Mouse (Mus musculus) splenic B cell, adult 2 months (primary cell): Measurements from ENCODE around the gene Stx3.

Experiments
- DNase-seq: peaks from one replicate; pipeline ENCODE4 v3.0.0-alpha.2; 2011; ENCODE audit warnings: low read depth, low spot score
- H3K27me3 ChIP-seq: 2 replicates; pipeline ENCODE4 v1.6.1; 2012; ENCODE audit warnings: mild to moderate bottlenecking, low read length, moderate library complexity, mixed read lengths; ENCODE audit not compliant: control insufficient read depth, poor library complexity, insufficient read depth, severe bottlenecking
- H3K36me3 ChIP-seq: 2 replicates; pipeline ENCODE4 v1.6.1; 2012; ENCODE audit warnings: mild to moderate bottlenecking, low read length, moderate library complexity, mixed read lengths; ENCODE audit not compliant: control insufficient read depth, poor library complexity, insufficient read depth, severe bottlenecking

Gene Stx3

GRCm38 (mm10) chr19:11819143-11819700, at the start of gene Stx3:
TSS of gene Stx3 (minus strand) at chr19:11819403.
- H3K36me3 ChIP-seq, result no peaks in the 10 kb centered on the region
- peak; percentile 32 for DNase-seq

GRCm38 (mm10) chr19:11867837-11868236, 48.6 kb upstream of the Stx3 start:
- Histone ChIP-seq H3K36me3 (no peaks in the 10 kb centered on the region), H3K27me3 (no peaks in the 10 kb centered on the region)
- DNase-seq, result no peak

More at GRCm38 (mm10) chr19:11819143-11819700, at the start of gene Stx3:
- H3K27me3 ChIP-seq, result peaks cover 3% of the 10 kb centered on the region; the same call in 1 of the 2 replicates

GRCm38 (mm10) chr19:11860966-11861365, 41.8 kb upstream of the Stx3 start, which contains the start of gene Olfr1418:
TSS of gene Olfr1418 (minus strand) at chr19:11861066.
- DNase-seq, result no peak

DNA sequence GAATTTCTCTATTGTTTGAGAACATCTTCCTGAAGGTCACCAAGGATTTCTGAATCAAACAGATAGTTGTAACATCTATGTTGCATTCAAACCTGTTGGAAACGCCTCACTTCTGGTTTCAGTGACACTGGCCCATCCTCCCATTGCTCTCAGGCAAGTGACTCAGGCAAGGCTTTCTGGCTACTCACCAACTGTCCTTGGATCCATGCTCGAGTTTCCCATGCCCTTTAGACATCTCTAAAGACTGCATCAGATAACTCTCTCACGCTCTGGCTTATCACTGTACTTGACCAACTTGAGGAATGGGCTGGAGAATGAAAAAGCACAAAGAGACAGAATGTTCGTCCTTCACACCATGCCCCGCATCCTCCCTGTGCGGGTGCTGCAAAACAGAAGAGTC, 37.3 kb upstream of the Stx3 start:
- Histone ChIP-seq H3K27me3 (no peaks in the 10 kb centered on the region), H3K36me3 (no peaks in the 10 kb centered on the region)
- DNase-seq, result no peak

More at GRCm38 (mm10) chr19:11860966-11861365, 41.8 kb upstream of the Stx3 start, which contains the start of gene Olfr1418:
- no peaks in the 10 kb centered on the region for H3K36me3 ChIP-seq
- H3K27me3 ChIP-seq, result no peaks in the 10 kb centered on the region

- no peak for DNase-seq
- Histone ChIP-seq H3K36me3 (no peaks in the 10 kb centered on the region), H3K27me3 (no peaks in the 10 kb centered on the region)
These were observed 35.6 kb upstream of the Stx3 start for GRCm38 (mm10) chr19:11854821-11855220.

DNA sequence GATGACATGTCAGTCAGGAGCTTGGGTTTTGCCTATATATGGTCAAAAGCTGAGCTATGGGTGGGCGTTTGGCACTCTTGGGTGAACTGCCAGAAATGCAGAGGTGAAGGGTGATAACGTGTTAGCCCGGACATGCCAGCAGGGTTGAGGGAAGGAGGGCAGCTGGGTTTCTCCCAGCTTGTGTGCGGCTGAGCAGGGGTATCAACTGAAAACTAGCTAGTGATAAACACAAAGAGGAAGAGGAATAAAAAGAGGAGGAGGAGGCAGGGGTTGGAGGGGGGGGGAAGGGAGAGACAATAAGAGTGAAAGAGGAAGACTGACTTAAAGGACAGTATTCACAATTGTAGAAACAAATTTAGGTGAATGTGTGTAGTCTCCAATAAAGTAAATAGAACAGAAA, 33.4 kb upstream of the Stx3 start:
- Histone ChIP-seq H3K36me3 (no peaks in the 10 kb centered on the region), H3K27me3 (no peaks in the 10 kb centered on the region)
- DNase-seq, result peak; percentile 3

DNA sequence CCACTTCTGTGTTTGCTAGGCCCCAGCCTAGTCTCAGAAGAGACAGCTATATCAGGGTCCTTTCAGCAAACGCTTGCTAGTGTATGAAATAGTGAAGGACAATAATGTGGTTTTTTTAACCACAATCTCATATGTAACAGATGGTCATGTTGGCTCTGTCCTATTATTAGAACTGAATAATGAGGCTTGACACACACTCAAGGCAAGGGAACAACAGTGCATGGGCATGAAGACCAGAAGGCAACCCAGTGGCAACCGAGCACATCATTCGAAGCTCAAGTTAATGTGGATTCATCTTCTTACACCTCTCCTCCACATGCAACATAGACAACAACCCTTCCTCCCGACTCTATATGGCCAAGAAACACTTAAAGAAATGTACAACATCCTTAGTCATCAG, 27.1 kb upstream of the Stx3 start:
- DNase-seq, result no peak
- H3K36me3 ChIP-seq, result no peaks in the 10 kb centered on the region
- H3K27me3 ChIP-seq, result no peaks in the 10 kb centered on the region

GRCm38 (mm10) chr19:11839119-11839518, 19.9 kb upstream of the Stx3 start, which contains the start of gene Olfr1417:
TSS of gene Olfr1417 (minus strand) at chr19:11839219.
- no peak for DNase-seq
- no peaks in the 10 kb centered on the region for H3K27me3 ChIP-seq
- H3K36me3 ChIP-seq, result no peaks in the 10 kb centered on the region

- Histone ChIP-seq H3K36me3 (no peaks in the 10 kb centered on the region), H3K27me3 (no peaks in the 10 kb centered on the region; the same call in 1 of the 2 replicates)
- DNase-seq, result no peak
These were observed 4.3 kb upstream of the Stx3 start for GRCm38 (mm10) chr19:11823346-11824065.

- peak; percentile 25 for DNase-seq
- H3K36me3 ChIP-seq, result no peaks in the 10 kb centered on the region
- H3K27me3 ChIP-seq, result peaks cover 3% of the 10 kb centered on the region; the same call in 1 of the 2 replicates
These were observed 1.0 kb upstream of the Stx3 start for GRCm38 (mm10) chr19:11820211-11820610.

DNA sequence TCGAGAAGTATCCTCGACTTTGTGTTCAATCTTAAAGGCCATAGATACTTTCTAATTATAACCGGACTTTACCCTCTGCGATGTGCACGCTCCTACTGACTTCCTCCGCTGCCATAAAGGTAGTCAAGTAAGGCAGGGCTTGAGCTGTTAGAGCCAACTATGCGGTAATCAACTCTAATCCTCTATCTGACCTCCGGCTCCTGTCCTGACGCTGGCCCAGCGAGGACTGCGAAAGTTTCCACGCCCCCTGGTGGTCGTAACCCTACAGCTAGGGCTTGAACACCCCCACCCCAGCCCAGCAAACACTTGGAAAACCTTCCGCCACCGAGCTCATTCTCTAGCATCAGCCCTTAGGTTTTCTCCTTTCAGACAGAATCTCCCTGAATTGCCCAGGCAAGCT, 597 bp upstream of the Stx3 start:
- H3K27me3 ChIP-seq, result peaks cover 3% of the 10 kb centered on the region; the same call in 1 of the 2 replicates
- H3K36me3 ChIP-seq, result no peaks in the 10 kb centered on the region
- DNase-seq, result peak; percentile 72

DNA sequence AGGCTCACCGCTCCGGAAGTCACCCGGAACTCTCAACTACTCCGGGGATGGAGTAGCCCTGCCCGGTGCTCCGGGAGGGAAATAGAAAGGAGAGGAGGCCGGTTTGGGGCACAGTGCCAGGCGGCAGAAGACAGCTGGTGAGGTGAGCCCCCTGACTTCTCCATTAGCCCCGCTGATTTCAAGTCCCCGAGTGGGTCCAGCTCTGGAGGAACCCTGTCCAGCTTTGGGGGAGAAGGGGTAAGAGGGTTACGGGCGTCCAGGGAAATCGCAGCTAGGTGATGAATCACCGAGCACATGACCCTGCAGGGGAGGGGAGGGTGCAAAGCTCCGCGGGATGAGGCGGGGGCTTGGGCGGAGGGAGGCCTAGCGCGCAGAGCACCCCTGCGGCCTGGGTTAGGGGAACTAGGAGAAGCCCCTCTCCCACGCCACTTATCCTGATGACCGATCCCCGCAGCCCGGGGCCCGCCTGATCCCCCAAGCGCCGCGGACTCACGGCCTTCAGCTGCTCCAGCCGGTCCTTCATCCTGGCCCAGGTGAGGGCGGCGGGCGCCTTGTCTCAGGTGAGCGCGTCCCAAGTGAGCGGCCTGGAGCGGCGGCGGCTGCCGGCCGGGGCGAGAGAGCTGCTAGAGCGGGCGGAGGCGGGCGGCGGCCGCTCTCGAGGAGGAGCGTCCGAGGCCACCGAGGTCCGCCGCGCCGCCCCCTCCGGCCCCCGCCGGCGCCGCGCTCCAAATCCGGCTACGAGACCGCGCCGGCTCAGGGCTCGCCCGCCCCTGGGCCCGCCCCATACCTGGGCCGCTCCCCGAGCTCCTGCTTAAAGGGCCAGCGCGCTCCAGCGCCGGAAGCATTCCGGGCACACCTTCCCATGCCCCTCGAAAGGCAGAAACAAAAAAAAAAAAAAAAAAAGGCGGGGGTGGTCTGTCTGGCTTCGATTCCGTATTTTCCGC, 732 bp downstream of the Stx3 start:
- peak; percentile 37 for DNase-seq

DNA sequence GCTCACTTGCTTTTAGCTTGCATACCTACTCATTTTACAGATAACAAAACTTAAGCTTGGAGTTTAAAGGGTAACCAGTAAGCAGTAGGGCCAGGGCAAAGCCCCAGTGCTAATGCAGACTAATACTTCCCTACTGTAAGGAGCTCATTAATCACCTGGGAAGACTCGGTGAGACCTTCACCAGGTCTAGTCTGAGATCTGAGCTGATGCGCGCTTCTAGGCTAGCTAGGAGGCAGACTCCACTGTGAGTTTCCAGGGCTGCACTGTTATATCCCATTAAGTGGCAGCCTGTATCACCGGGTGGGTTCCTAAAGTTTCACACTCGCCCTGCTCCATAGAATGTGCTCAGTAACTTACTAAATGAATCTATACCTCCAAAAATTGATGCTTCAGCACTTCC, 1.6 kb downstream of the Stx3 start:
- H3K36me3 ChIP-seq, result no peaks in the 10 kb centered on the region
- DNase-seq, result peak; percentile 4

More for the DNA sequence above, 732 bp downstream of the Stx3 start:
- peaks cover 3% of the 10 kb centered on the region; the same call in 1 of the 2 replicates for H3K27me3 ChIP-seq
- no peaks in the 10 kb centered on the region for H3K36me3 ChIP-seq

GRCm38 (mm10) chr19:11816706-11817105, 2.5 kb downstream of the Stx3 start:
- no peak for DNase-seq
- H3K27me3 ChIP-seq, result peaks cover 3% of the 10 kb centered on the region; the same call in 1 of the 2 replicates
- H3K36me3 ChIP-seq, result no peaks in the 10 kb centered on the region

More for the DNA sequence above, 1.6 kb downstream of the Stx3 start:
- peaks cover 3% of the 10 kb centered on the region; the same call in 1 of the 2 replicates for H3K27me3 ChIP-seq
